Mouse (Mus musculus) urinary bladder, postnatal 0 days (tissue): ENCODE data around the gene Olfr769. TPM values are rescaled to one million over a fixed set of nuclear protein-coding genes. Genes with fewer than 3 reads are reported as not detected.

Experiments used
- polyA plus RNA-seq: library from polyadenylated mRNA; unstranded; fragments of >200 nt; fragmentation: Nextera tagmentation; extraction: Ambion mirVana; gene quantifications from 2 replicates; pipeline ENCODE4 v1.2.1, GENCODE M21; 2015

Olfr769 gene
- polyA plus RNA-seq: not detected in 2 replicates

GRCm38 (mm10) chr10:129117761-129118160, at the start of gene Olfr769:
Gene Olfr769 (minus strand): TSS chr10:129117861.

GRCm38 (mm10) chr10:129164651-129165050, 47.0 kb upstream of the Olfr769 start, which contains the start of gene Olfr771:
Gene Olfr771 (minus strand): TSS chr10:129164751.

GRCm38 (mm10) chr10:129138898-129139297, 21.2 kb upstream of the Olfr769 start, which contains the start of gene Olfr770:
Gene Olfr770 (minus strand): TSS chr10:129138998.

GRCm38 (mm10) chr10:129099275-129099674, 18.4 kb downstream of the Olfr769 start, which contains the start of gene Olfr768:
Gene Olfr768 (minus strand): TSS chr10:129099375.

GRCm38 (mm10) chr10:129082810-129083209, 34.9 kb downstream of the Olfr769 start, which contains the start of gene Olfr767:
Gene Olfr767 (minus strand): TSS chr10:129082910.

GRCm38 (mm10) chr10:129068877-129069276, 48.8 kb downstream of the Olfr769 start, which contains the start of gene Olfr766-ps1:
Gene Olfr766-ps1 (minus strand): TSS chr10:129068977.

Other genes starting within 250 kb of the Olfr769 start
- 1.6 and 1.7 TPM in 2 replicates for gene Gdf11, start 226.1 kb downstream of the Olfr769 start, polyA plus RNA-seq
- gene Cd63, start 216.9 kb downstream of the Olfr769 start, polyA plus RNA-seq: 982 and 1,003 TPM in 2 replicates
- 12.6 and 16.5 TPM in 2 replicates for gene Rdh5, start 195.0 kb downstream of the Olfr769 start, polyA plus RNA-seq
- 308 and 318 TPM in 2 replicates for gene Bloc1s1, start 193.8 kb downstream of the Olfr769 start, polyA plus RNA-seq
- 28.2 and 36.5 TPM in 2 replicates for gene Itga7, start 184.0 kb downstream of the Olfr769 start, polyA plus RNA-seq
- 0.34 and 0.73 TPM in 2 replicates for gene Mettl7b, start 156.9 kb downstream of the Olfr769 start, polyA plus RNA-seq
- not detected in 2 replicates for gene Olfr9, start 128.4 kb downstream of the Olfr769 start, polyA plus RNA-seq
- not detected in 2 replicates for gene Olfr763, start 107.1 kb downstream of the Olfr769 start, polyA plus RNA-seq
- not detected in 2 replicates for gene Olfr764-ps1, start 78.0 kb downstream of the Olfr769 start, polyA plus RNA-seq
- not detected in 2 replicates for gene Olfr765, start 67.9 kb downstream of the Olfr769 start, polyA plus RNA-seq
- not detected in 2 replicates for gene Olfr766-ps1, start 48.9 kb downstream of the Olfr769 start, polyA plus RNA-seq
- not detected in 2 replicates for gene Olfr767, start 35.0 kb downstream of the Olfr769 start, polyA plus RNA-seq
- not detected in 2 replicates for gene Olfr768, start 18.5 kb downstream of the Olfr769 start, polyA plus RNA-seq
- not detected in 2 replicates for gene Olfr770, start 21.1 kb upstream of the Olfr769 start, polyA plus RNA-seq
- gene Olfr771, start 46.9 kb upstream of the Olfr769 start, polyA plus RNA-seq: not detected in 2 replicates
- gene Olfr772, start 60.1 kb upstream of the Olfr769 start, polyA plus RNA-seq: not detected in 2 replicates
- gene Olfr773, start 69.6 kb upstream of the Olfr769 start, polyA plus RNA-seq: not detected in 2 replicates
- not detected in 2 replicates for gene Olfr774, start 118.3 kb upstream of the Olfr769 start, polyA plus RNA-seq
- not detected in 2 replicates for gene Olfr775, start 130.6 kb upstream of the Olfr769 start, polyA plus RNA-seq
- gene Olfr776, start 141.3 kb upstream of the Olfr769 start, polyA plus RNA-seq: not detected in 2 replicates
- gene Olfr777, start 153.6 kb upstream of the Olfr769 start, polyA plus RNA-seq: not detected in 2 replicates
- not detected in 2 replicates for gene Olfr780, start 200.3 kb upstream of the Olfr769 start, polyA plus RNA-seq
- not detected in 2 replicates for gene Olfr781, start 211.0 kb upstream of the Olfr769 start, polyA plus RNA-seq
- gene Olfr782, start 231.0 kb upstream of the Olfr769 start, polyA plus RNA-seq: not detected in 2 replicates